Mouse (Mus musculus): Measurements from ENCODE around the gene Hexim1. TPM values are rescaled to one million over a fixed set of nuclear protein-coding genes. Genes with fewer than 3 reads are reported as not detected.
A peak's percentile ranks its signal among the peaks of the same experiment; 100 is the strongest.

The Hexim1 gene
- total and polyA plus RNA-seq, 2 experiments = 10.2 to 12.1 TPM

DNA sequence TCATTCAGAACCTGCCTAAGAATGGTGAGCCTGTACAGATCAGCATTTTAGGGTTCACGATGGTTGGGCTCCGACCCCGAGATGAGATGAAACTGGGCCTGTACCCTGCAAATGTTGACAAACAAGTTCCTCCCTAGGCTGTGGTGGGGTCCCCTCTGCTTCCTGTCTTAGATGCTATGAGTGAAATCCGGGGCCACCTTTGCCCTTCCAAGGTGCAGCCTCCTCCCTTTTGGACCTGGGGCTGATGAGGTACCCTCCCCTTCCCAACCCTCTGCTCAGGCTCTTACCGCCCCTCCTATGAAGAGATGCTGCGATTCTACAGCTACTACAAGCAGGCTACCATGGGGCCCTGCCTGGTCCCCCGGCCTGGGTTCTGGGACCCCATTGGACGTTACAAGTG lies 12.4 kb upstream of the Hexim1 start:
- Histone ChIP-seq H3K79me2 (ENCODE audit: control insufficient read depth, insufficient read depth, low read length) (peaks cover 7% of the 10 kb centered on the region; the same call in 1 of the 2 replicates), H3K27ac (replicated peaks; ENCODE audit: insufficient read depth, low read depth, low read length) (peak overlapping the region; percentile 68), H3K4me3 (ENCODE audit: insufficient read depth, low read depth, low read length) (peak overlapping the region; percentile 77), H3K36me3 (ENCODE audit: control insufficient read depth, insufficient read depth, low read length) (peaks cover 2% of the 10 kb centered on the region; the same call in 1 of the 2 replicates), H3K9ac (ENCODE audit: low read depth, low read length) (peak overlapping the region; percentile 83), H3K4me1 (ENCODE audit: control insufficient read depth, insufficient read depth, low read length) (peaks cover 28% of the 10 kb centered on the region), H3K27me3 (ENCODE audit: control insufficient read depth, insufficient read depth, low read length) (0 out of 2 replicates have a peak, but pooled peaks cover 3% of the 10 kb centered on the region)
- no peak for TF ChIP-seq CTCF (IDR thresholded peaks at IDR 0.05; ENCODE audit: low read depth, low read length)
- no peak for TF ChIP-seq POLR2A (IDR thresholded peaks at IDR 0.05; ENCODE audit: extremely low read depth, insufficient read depth, low read length)
- 34% methylated on average over 8 of the region's 8 CpGs for WGBS
- DNase-seq (ENCODE audit: extremely low read depth, low read depth, low spot score) = no peak

DNA sequence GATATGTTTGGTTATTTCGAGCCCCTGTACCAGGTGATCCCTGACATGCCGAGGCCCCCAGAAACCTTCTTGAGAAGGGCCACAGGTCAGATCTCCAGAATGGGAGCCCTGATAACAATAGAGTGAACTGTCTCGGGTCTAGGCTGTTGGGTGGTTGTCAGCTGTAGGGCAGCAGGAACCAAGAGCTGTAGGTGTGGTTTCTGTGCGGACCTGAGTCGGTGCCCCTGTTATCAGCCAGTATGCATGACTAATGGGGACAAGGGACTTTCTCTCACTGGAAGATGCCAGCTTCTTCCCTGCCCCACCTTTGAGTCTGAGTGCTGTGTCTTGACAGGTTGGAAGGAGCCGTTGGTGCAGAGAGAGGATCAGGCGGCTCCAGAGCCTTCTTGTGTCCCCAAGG lies 11.6 kb upstream of the Hexim1 start:
- H3K4me1 ChIP-seq (ENCODE audit: control insufficient read depth, insufficient read depth, low read length) = peaks cover 28% of the 10 kb centered on the region
- H3K9ac ChIP-seq (ENCODE audit: low read depth, low read length) = peak overlapping the region; percentile 80; the same call in 1 of the 2 replicates
- DNase-seq (ENCODE audit: extremely low read depth, low read depth, low spot score) = no peak
- 0 out of 2 replicates have a peak, but pooled peaks cover 3% of the 10 kb centered on the region for H3K27me3 ChIP-seq (ENCODE audit: control insufficient read depth, insufficient read depth, low read length)
- 62% methylated on average over 7 of the region's 7 CpGs for WGBS
- peak overlapping the region; percentile 64 for H3K27ac ChIP-seq (replicated peaks; ENCODE audit: insufficient read depth, low read depth, low read length)
- H3K36me3 ChIP-seq (ENCODE audit: control insufficient read depth, insufficient read depth, low read length) = peaks cover 2% of the 10 kb centered on the region; the same call in 1 of the 2 replicates
- peaks cover 7% of the 10 kb centered on the region; the same call in 1 of the 2 replicates for H3K79me2 ChIP-seq (ENCODE audit: control insufficient read depth, insufficient read depth, low read length)
- TF ChIP-seq POLR2A (IDR thresholded peaks at IDR 0.05; ENCODE audit: extremely low read depth, insufficient read depth, low read length) = no peak
- no peak for TF ChIP-seq CTCF (IDR thresholded peaks at IDR 0.05; ENCODE audit: low read depth, low read length)
- peak overlapping the region; percentile 45; the same call in 1 of the 2 replicates for H3K4me3 ChIP-seq (ENCODE audit: insufficient read depth, low read depth, low read length)

DNA sequence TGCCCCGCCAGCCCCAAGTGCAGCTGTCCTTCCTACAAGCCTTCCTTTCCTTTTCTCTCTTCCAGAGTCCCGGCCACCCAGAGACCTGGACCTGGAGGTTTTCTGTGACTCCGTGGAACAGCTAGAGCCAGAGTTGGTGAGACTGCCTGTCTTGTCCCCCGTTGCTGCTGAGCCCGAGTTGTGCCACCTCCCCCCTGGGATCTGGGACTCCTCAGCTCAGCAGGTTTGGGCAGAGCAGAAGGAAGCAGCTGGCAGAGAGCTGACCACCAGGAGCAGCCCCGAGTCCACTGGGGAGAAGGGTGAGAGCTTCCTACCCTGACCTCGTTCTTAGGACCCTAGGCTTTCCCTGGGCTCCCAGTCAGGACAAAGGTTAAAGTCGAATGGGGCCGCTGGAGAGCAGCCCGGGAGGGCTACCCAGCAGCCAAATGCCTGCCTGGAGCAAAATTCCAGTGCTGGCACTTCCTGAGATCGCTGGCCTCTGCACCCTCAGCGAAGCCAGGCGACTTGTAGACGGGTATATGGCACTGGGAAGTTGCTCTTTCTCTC lies 10.8 kb upstream of the Hexim1 start:
- TF ChIP-seq POLR2A (IDR thresholded peaks at IDR 0.05; ENCODE audit: extremely low read depth, insufficient read depth, low read length) = no peak
- peak; percentile 47 for TF ChIP-seq CTCF (IDR thresholded peaks at IDR 0.05; ENCODE audit: low read depth, low read length)
- H3K4me3 ChIP-seq (ENCODE audit: insufficient read depth, low read depth, low read length) = peak overlapping the region; percentile 45; the same call in 1 of the 2 replicates
- peak; percentile 92 for DNase-seq (ENCODE audit: extremely low read depth, low read depth, low spot score)
- H3K36me3 ChIP-seq (ENCODE audit: control insufficient read depth, insufficient read depth, low read length) = peaks cover 2% of the 10 kb centered on the region; the same call in 1 of the 2 replicates
- H3K27me3 ChIP-seq (ENCODE audit: control insufficient read depth, insufficient read depth, low read length) = 0 out of 2 replicates have a peak, but pooled peaks cover 3% of the 10 kb centered on the region
- peak overlapping the region; percentile 80 for H3K9ac ChIP-seq (ENCODE audit: low read depth, low read length)
- H3K4me1 ChIP-seq (ENCODE audit: control insufficient read depth, insufficient read depth, low read length) = peaks cover 28% of the 10 kb centered on the region
- 23% methylated on average over 14 of the region's 14 CpGs for WGBS
- H3K79me2 ChIP-seq (ENCODE audit: control insufficient read depth, insufficient read depth, low read length) = peaks cover 7% of the 10 kb centered on the region; the same call in 1 of the 2 replicates
- H3K27ac ChIP-seq (replicated peaks; ENCODE audit: insufficient read depth, low read depth, low read length) = peak overlapping the region; percentile 97

DNA sequence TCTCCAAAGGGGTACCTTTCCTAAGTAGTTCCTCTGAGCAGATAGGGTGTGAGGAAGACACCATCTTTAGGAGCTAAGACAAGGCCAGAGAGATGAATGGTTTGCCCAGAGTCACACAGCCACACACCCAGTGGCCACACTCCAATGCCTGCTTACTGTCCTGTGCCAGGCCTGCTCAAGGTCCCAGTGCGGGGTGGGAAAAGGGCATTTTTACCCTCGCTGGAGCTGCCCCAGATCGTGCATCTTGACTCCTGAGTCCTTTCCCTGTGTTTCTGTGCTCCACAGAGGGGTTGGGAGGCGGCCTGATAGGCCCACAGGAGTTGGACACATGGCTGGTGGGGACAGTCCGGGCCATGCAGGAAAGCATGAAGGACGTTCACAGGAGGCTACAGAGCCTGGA lies 10.2 kb upstream of the Hexim1 start:
- WGBS = 63% methylated on average over 6 of the region's 6 CpGs
- TF ChIP-seq POLR2A (IDR thresholded peaks at IDR 0.05; ENCODE audit: extremely low read depth, insufficient read depth, low read length) (no peak), CTCF (IDR thresholded peaks at IDR 0.05; ENCODE audit: low read depth, low read length) (no peak)
- no peak overlapping the region for H3K4me3 ChIP-seq (ENCODE audit: insufficient read depth, low read depth, low read length)
- peaks cover 2% of the 10 kb centered on the region; the same call in 1 of the 2 replicates for H3K36me3 ChIP-seq (ENCODE audit: control insufficient read depth, insufficient read depth, low read length)
- 0 out of 2 replicates have a peak overlapping the region, but pooled peaks have one; percentile 43 for H3K9ac ChIP-seq (ENCODE audit: low read depth, low read length)
- 0 out of 2 replicates have a peak, but pooled peaks cover 3% of the 10 kb centered on the region for H3K27me3 ChIP-seq (ENCODE audit: control insufficient read depth, insufficient read depth, low read length)
- H3K79me2 ChIP-seq (ENCODE audit: control insufficient read depth, insufficient read depth, low read length) = peaks cover 7% of the 10 kb centered on the region; the same call in 1 of the 2 replicates
- no peak for DNase-seq (ENCODE audit: extremely low read depth, low read depth, low spot score)
- peak overlapping the region; percentile 82 for H3K27ac ChIP-seq (replicated peaks; ENCODE audit: insufficient read depth, low read depth, low read length)
- H3K4me1 ChIP-seq (ENCODE audit: control insufficient read depth, insufficient read depth, low read length) = peaks cover 28% of the 10 kb centered on the region

DNA sequence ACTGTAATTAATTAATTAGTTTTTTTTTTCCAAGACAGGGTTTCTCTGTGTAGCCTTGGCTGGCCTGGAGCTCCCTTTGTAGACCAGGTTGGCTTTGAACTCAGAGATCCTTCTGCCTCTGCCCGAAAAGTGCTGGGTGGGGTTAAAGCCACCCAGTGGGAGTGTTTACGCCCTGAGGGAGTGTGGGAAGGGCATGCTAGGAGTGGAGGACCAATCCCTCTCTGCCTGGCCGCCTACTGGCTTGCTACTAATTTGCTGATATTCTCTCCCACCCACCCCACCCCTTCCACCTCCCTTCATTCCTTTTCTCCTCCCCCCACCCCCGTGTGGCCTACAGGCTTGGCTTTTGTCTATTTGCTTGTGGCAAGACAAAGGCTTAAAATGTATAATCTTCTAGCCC lies 9.6 kb upstream of the Hexim1 start:
- Histone ChIP-seq H3K27me3 (ENCODE audit: control insufficient read depth, insufficient read depth, low read length) (no peaks in the 10 kb centered on the region), H3K9ac (ENCODE audit: low read depth, low read length) (no peak overlapping the region), H3K27ac (replicated peaks; ENCODE audit: insufficient read depth, low read depth, low read length) (no peak overlapping the region; the same call in 1 of the 2 replicates), H3K79me2 (ENCODE audit: control insufficient read depth, insufficient read depth, low read length) (peaks cover 7% of the 10 kb centered on the region; the same call in 1 of the 2 replicates), H3K36me3 (ENCODE audit: control insufficient read depth, insufficient read depth, low read length) (peaks cover 2% of the 10 kb centered on the region; the same call in 1 of the 2 replicates), H3K4me3 (ENCODE audit: insufficient read depth, low read depth, low read length) (no peak overlapping the region), H3K4me1 (ENCODE audit: control insufficient read depth, insufficient read depth, low read length) (peaks cover 31% of the 10 kb centered on the region)
- no peak for DNase-seq (ENCODE audit: extremely low read depth, low read depth, low spot score)
- WGBS = 38% methylated on average over 4 of the region's 4 CpGs
- TF ChIP-seq POLR2A (IDR thresholded peaks at IDR 0.05; ENCODE audit: extremely low read depth, insufficient read depth, low read length) (no peak), CTCF (IDR thresholded peaks at IDR 0.05; ENCODE audit: low read depth, low read length) (no peak)

DNA sequence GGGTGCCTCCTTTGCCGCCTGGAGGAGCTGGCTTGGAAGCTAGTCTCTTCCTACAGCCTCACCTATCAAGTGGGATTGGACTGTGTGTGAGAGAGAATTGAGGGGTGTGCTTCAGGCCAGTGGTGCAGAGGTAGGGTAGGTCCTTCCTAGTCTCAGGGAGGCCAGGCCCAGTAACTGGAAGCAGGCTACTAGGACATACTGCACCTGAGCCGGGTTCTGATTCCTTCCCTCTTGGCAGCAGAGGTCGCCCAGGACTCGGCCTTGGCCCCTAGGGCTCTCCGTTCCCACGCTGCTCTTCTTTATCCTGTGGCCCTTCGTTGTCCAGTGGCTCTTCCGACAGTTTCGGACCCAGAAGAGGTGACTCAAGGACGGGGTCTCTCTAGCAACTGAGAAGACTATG lies 4.7 kb upstream of the Hexim1 start:
- peak; percentile 53 for DNase-seq (ENCODE audit: extremely low read depth, low read depth, low spot score)
- H3K4me1 ChIP-seq (ENCODE audit: control insufficient read depth, insufficient read depth, low read length) = peaks cover 19% of the 10 kb centered on the region
- peak overlapping the region; percentile 64 for H3K27ac ChIP-seq (replicated peaks; ENCODE audit: insufficient read depth, low read depth, low read length)
- H3K9ac ChIP-seq (ENCODE audit: low read depth, low read length) = peak overlapping the region; percentile 41
- WGBS = 27% methylated on average over 10 of the region's 10 CpGs
- H3K27me3 ChIP-seq (ENCODE audit: control insufficient read depth, insufficient read depth, low read length) = no peaks in the 10 kb centered on the region
- peaks cover 2% of the 10 kb centered on the region; the same call in 1 of the 2 replicates for H3K36me3 ChIP-seq (ENCODE audit: control insufficient read depth, insufficient read depth, low read length)
- no peak for TF ChIP-seq CTCF (IDR thresholded peaks at IDR 0.05; ENCODE audit: low read depth, low read length)
- no peak for TF ChIP-seq POLR2A (IDR thresholded peaks at IDR 0.05; ENCODE audit: extremely low read depth, insufficient read depth, low read length)
- H3K79me2 ChIP-seq (ENCODE audit: control insufficient read depth, insufficient read depth, low read length) = no peaks in the 10 kb centered on the region; the same call in 1 of the 2 replicates
- H3K4me3 ChIP-seq (ENCODE audit: insufficient read depth, low read depth, low read length) = no peak overlapping the region
